Mouse (Mus musculus) testis, adult 2 months (tissue): ENCODE measurements around the gene Cd207. TPM values are rescaled to one million over a fixed set of nuclear protein-coding genes. Genes with fewer than 3 reads are reported as not detected.

Experiments
- H3K27ac ChIP-seq: fragments of 200-500 bp; 2 replicates; pipeline ENCODE4 v1.5.1; 2012; ENCODE audit warnings: low read depth, low read length; ENCODE audit not compliant: control insufficient read depth, insufficient read depth
- H3K27me3 ChIP-seq: fragments of 200-500 bp; 2 replicates; pipeline ENCODE4 v1.6.1; 2012; ENCODE audit warnings: mild to moderate bottlenecking, low read length, moderate library complexity; ENCODE audit not compliant: control insufficient read depth, insufficient read depth
- H3K36me3 ChIP-seq: fragments of 200-500 bp; 2 replicates; pipeline ENCODE4 v1.6.1; 2012; ENCODE audit warnings: mild to moderate bottlenecking, low read length; ENCODE audit not compliant: control insufficient read depth, insufficient read depth
- H3K4me1 ChIP-seq: fragments of 200-500 bp; 2 replicates; pipeline ENCODE4 v1.6.1; 2012; ENCODE audit warnings: low read length; ENCODE audit not compliant: control insufficient read depth, insufficient read depth
- H3K4me3 ChIP-seq: fragments of 200-500 bp; 2 replicates; pipeline ENCODE4 v1.5.1; 2012; ENCODE audit warnings: low read depth, mild to moderate bottlenecking, low read length, moderate library complexity, mixed read lengths; ENCODE audit not compliant: control insufficient read depth
- CTCF ChIP-seq: fragments of 200-500 bp; IDR thresholded peaks from 2 replicates; pipeline ENCODE4 v1.5.1; 2012; ENCODE audit warnings: low read depth, mild to moderate bottlenecking, inconsistent platforms, low read length, moderate library complexity; ENCODE audit not compliant: control insufficient read depth, insufficient read depth, insufficient replicate concordance
- POLR2A ChIP-seq: fragments of 200-500 bp; IDR thresholded peaks from 2 replicates; pipeline ENCODE4 v1.6.1; 2012; ENCODE audit warnings: low read depth, mild to moderate bottlenecking, inconsistent platforms, low read length, moderate library complexity; ENCODE audit not compliant: control insufficient read depth
- polyA plus RNA-seq: library from polyadenylated mRNA; depleted of rRNA; stranded (reverse); fragments of >200 nt; gene quantifications from 2 replicates; pipeline ENCODE4 v1.2.3, GENCODE M21; 2012; rRNA removed

Gene Cd207
- not detected in 2 replicates for polyA plus RNA-seq

DNA sequence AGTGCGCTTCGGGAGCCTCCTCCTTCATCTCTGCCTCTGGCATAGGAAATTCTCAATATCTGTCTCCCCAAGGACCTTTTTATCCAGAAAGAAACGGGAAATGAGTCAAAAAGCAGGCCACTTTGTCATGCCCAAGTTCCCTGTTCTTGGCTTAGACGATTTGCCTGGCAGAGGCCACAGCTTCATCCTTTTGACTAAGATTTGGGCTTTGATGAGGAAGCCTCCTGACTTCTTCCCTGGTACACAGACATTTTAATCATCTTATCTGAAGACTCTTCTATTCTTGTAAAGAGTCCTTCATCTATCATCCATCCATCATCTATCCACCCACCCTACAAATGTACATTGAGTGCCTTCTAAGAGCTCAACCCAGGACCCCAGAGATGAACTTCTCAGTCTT is at the start of gene Cd207:
Gene Cd207, minus strand, starts transcription at position 101 of the 400 bp plus-strand sequence.
- H3K4me1 ChIP-seq = no peaks in the 10 kb centered on the region
- no peak within 1 kb of the TSS for H3K4me3 ChIP-seq
- H3K27me3 ChIP-seq = no peaks in the 10 kb centered on the region
- no peaks in the 10 kb centered on the region for H3K36me3 ChIP-seq
- TF ChIP-seq CTCF = no peak
- TF ChIP-seq POLR2A = no peak
- no peak within 1 kb of the TSS for H3K27ac ChIP-seq

DNA sequence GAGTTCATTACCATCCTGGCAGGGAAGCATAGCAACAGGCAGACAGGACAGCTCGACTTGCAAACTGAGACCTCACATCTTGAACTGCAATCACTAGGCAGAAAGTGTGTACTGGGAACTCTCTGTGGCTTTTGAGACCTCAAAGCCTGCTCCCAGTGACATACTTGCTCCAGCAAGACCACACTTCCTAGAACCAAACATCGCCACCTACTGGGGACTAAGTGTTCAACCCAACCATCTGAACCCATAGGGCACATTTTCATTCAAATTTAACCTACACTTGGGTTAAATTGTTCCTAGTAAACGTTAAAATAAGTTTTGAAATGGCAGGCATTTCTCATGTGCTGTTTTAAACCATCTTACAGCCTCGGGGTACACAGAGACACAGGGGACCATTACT is 49.5 kb upstream of the Cd207 start:
- Histone ChIP-seq H3K4me1 (no peaks in the 10 kb centered on the region), H3K27ac (no peak overlapping the region), H3K36me3 (no peaks in the 10 kb centered on the region), H3K4me3 (no peak overlapping the region), H3K27me3 (no peaks in the 10 kb centered on the region)
- no peak for TF ChIP-seq POLR2A
- no peak for TF ChIP-seq CTCF

GRCm38 (mm10) chr6:83722526-83722925 is 44.9 kb upstream of the Cd207 start:
- H3K4me1 ChIP-seq = no peaks in the 10 kb centered on the region
- no peak overlapping the region for H3K4me3 ChIP-seq
- no peaks in the 10 kb centered on the region for H3K27me3 ChIP-seq
- no peaks in the 10 kb centered on the region for H3K36me3 ChIP-seq
- no peak for TF ChIP-seq CTCF
- no peak for TF ChIP-seq POLR2A
- H3K27ac ChIP-seq = no peak overlapping the region

DNA sequence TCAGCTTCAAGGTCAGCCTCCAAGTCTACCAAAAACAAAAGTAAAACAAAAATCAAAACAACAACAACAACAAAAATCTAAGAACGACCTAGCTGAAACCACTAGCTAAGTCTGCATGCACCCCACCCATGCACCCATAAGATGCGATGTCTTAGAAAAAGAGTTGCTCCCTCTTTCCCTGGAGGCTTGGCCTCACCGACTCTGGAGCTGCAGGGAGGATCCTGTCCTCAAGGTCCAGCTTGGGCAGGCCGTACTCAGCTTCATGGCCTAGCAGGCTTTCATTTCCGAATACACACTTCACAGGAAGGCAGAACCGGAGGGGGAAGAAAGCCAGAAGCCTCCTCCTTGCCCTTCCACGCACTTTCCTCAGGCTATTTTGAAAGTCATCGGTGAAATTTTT is 39.4 kb upstream of the Cd207 start:
- TF ChIP-seq CTCF (no peak), POLR2A (no peak)
- no peak overlapping the region for H3K4me3 ChIP-seq
- no peaks in the 10 kb centered on the region for H3K27me3 ChIP-seq
- no peak overlapping the region for H3K27ac ChIP-seq
- peaks cover 24% of the 10 kb centered on the region for H3K4me1 ChIP-seq
- no peaks in the 10 kb centered on the region for H3K36me3 ChIP-seq

- Histone ChIP-seq H3K36me3 (no peaks in the 10 kb centered on the region), H3K4me3 (peak overlapping the region; percentile 66), H3K27me3 (no peaks in the 10 kb centered on the region), H3K4me1 (peaks cover 31% of the 10 kb centered on the region), H3K27ac (no peak overlapping the region)
- TF ChIP-seq CTCF = no peak
- TF ChIP-seq POLR2A = no peak
These were observed 38.0 kb upstream of the Cd207 start for GRCm38 (mm10) chr6:83715461-83716196.

- Histone ChIP-seq H3K27ac (no peak overlapping the region; the same call in 1 of the 2 replicates), H3K27me3 (no peaks in the 10 kb centered on the region), H3K4me3 (peak overlapping the region; percentile 66), H3K36me3 (no peaks in the 10 kb centered on the region), H3K4me1 (peaks cover 37% of the 10 kb centered on the region)
- TF ChIP-seq CTCF = no peak
- TF ChIP-seq POLR2A = no peak
These were observed 36.8 kb upstream of the Cd207 start for GRCm38 (mm10) chr6:83714221-83715123.
